Mouse (Mus musculus) midbrain, embryonic 13.5 days (tissue): ENCODE data around the gene Itgam. TPM values are rescaled to one million over a fixed set of nuclear protein-coding genes. Genes with fewer than 3 reads are reported as not detected.
"Not testable (repeated sequence)": the region's sequence is repeated elsewhere in the genome, so short reads cannot be mapped to it uniquely, and the experiment has no call there.

Experiments
- ATAC-seq: fragments of 200-750 bp; cut with Nextera tagmentation; 2 replicates; pipeline ENCODE4 v1.8.0; 2017; ENCODE audit warnings: mild to moderate bottlenecking, moderate TSS enrichment, moderate library complexity
- H3K27ac ChIP-seq: fragments of 300-500 bp; sonication (generic); 2 replicates; pipeline ENCODE4 v1.5.1; 2015; ENCODE audit warnings: inconsistent platforms, mild to moderate bottlenecking, moderate library complexity
- H3K27me3 ChIP-seq: fragments of 300-500 bp; sonication (generic); 2 replicates; pipeline ENCODE4 v1.6.1; 2015; ENCODE audit warnings: mild to moderate bottlenecking, inconsistent platforms
- H3K36me3 ChIP-seq: fragments of 300-500 bp; sonication (generic); 2 replicates; pipeline ENCODE4 v1.6.1; 2015; ENCODE audit warnings: mild to moderate bottlenecking, inconsistent platforms
- H3K4me1 ChIP-seq: fragments of 300-500 bp; sonication (generic); replicated peaks from 2 replicates; pipeline ENCODE4 v1.6.1; 2015; ENCODE audit warnings: inconsistent platforms
- H3K4me2 ChIP-seq: fragments of 300-500 bp; sonication (generic); replicated peaks from 2 replicates; pipeline ENCODE4 v1.6.1; 2015; ENCODE audit warnings: moderate library complexity, mild to moderate bottlenecking, inconsistent platforms
- H3K4me3 ChIP-seq: fragments of 300-500 bp; sonication (generic); replicated peaks from 2 replicates; pipeline ENCODE4 v1.5.1; 2015; ENCODE audit warnings: mild to moderate bottlenecking, inconsistent platforms
- H3K9ac ChIP-seq: fragments of 300-500 bp; sonication (generic); replicated peaks from 2 replicates; pipeline ENCODE4 v1.6.1; 2015; ENCODE audit warnings: mild to moderate bottlenecking, inconsistent platforms
- H3K9me3 ChIP-seq: fragments of 300-500 bp; sonication (generic); 2 replicates; pipeline ENCODE4 v1.6.1; 2016; ENCODE audit warnings: mild to moderate bottlenecking, inconsistent platforms
- WGBS: fragments of 180-500 bp; shearing (Covaris S2); methylation state at CpG from one replicate; pipeline ENCODE4 v1.1.7; 2015; 5-methylcytosine and 5-hydroxymethylcytosine counted together
- polyA plus RNA-seq: library from polyadenylated mRNA; unstranded; fragments of >200 nt; fragmentation: Nextera tagmentation; extraction: Ambion mirVana; gene quantifications from 2 replicates; pipeline ENCODE4 v1.2.1, GENCODE M21; 2015

Itgam gene
- polyA plus RNA-seq, result 0.58 and 0.71 TPM in 2 replicates

- Histone ChIP-seq H3K9me3 (no peaks in the 10 kb centered on the region), H3K27me3 (no peaks in the 10 kb centered on the region), H3K27ac (no peak within 1 kb of the TSS), H3K4me3 (no peak within 1 kb of the TSS), H3K4me1 (no peaks in the 10 kb centered on the region), H3K36me3 (no peaks in the 10 kb centered on the region), H3K4me2 (no peak within 1 kb of the TSS), H3K9ac (no peak within 1 kb of the TSS)
- WGBS, result 91% methylated on average over 7 of the region's 7 CpGs
- ATAC-seq, result no peak
Observed at GRCm38 (mm10) chr7:128062456-128062855, at the start of gene Itgam, which contains the start of gene Gm49368. TSS of gene Itgam (plus strand) at chr7:128062640. TSS of gene Gm49368 (plus strand) at chr7:128062683.

GRCm38 (mm10) chr7:128013116-128013515, 49.3 kb upstream of the Itgam start:
- Histone ChIP-seq H3K9ac (no peak overlapping the region), H3K9me3 (no peaks in the 10 kb centered on the region), H3K4me1 (no peaks in the 10 kb centered on the region), H3K27me3 (no peaks in the 10 kb centered on the region), H3K36me3 (no peaks in the 10 kb centered on the region), H3K4me3 (no peak overlapping the region), H3K27ac (no peak overlapping the region), H3K4me2 (no peak overlapping the region)
- 91% methylated on average over 13 of the region's 13 CpGs for WGBS
- no peak for ATAC-seq

DNA sequence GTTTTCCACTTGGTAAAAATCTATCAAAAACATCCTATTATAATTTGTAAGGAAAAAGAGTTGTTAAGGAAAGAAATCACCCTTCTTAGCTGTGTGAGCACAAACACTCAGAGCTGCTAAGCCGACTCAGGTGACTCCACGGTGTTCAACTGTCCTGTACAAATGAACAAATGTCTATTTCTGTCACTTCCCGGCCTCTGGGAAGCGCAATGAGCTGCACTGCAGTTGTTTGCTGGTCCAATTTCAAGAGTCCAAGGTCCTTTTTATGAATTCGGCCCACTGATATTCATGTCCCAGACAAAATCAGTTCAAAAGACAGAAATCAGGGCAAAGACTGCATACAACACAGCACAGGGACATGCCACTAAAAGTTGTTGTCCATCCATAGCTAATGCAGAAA, 46.3 kb upstream of the Itgam start:
- 84% methylated on average over 5 of the region's 5 CpGs for WGBS
- ATAC-seq, H3K4me3 ChIP-seq: not testable (repeated sequence)

GRCm38 (mm10) chr7:128016650-128017049, 45.8 kb upstream of the Itgam start:
- H3K27ac ChIP-seq, result no peak overlapping the region
- H3K4me2 ChIP-seq, result no peak overlapping the region
- no peaks in the 10 kb centered on the region for H3K9me3 ChIP-seq
- no peaks in the 10 kb centered on the region for H3K27me3 ChIP-seq
- H3K9ac ChIP-seq, result no peak overlapping the region
- H3K4me3 ChIP-seq, result no peak overlapping the region
- no peaks in the 10 kb centered on the region for H3K4me1 ChIP-seq
- ATAC-seq, result no peak
- H3K36me3 ChIP-seq, result no peaks in the 10 kb centered on the region
- WGBS, result 91% methylated on average over 6 of the region's 6 CpGs

More for the DNA sequence above, 46.3 kb upstream of the Itgam start:
- H3K4me2 ChIP-seq, H3K27ac ChIP-seq, H3K9me3 ChIP-seq, H3K4me1 ChIP-seq, H3K27me3 ChIP-seq, H3K36me3 ChIP-seq, H3K9ac ChIP-seq: not testable (repeated sequence)

- no peaks in the 10 kb centered on the region for H3K9me3 ChIP-seq
- H3K4me3 ChIP-seq, result no peak overlapping the region
- no peak overlapping the region for H3K9ac ChIP-seq
- H3K4me1 ChIP-seq, result no peaks in the 10 kb centered on the region
- ATAC-seq, result no peak
- WGBS, result 84% methylated on average over 3 of the region's 3 CpGs
- H3K27me3 ChIP-seq, result no peaks in the 10 kb centered on the region
- H3K27ac ChIP-seq, result no peak overlapping the region
- no peak overlapping the region for H3K4me2 ChIP-seq
- H3K36me3 ChIP-seq, result no peaks in the 10 kb centered on the region
Observed at GRCm38 (mm10) chr7:128018275-128018674, 44.2 kb upstream of the Itgam start.

- Histone ChIP-seq H3K4me2 (no peak overlapping the region), H3K9ac (no peak overlapping the region), H3K36me3 (no peaks in the 10 kb centered on the region), H3K9me3 (no peaks in the 10 kb centered on the region), H3K4me1 (no peaks in the 10 kb centered on the region), H3K27ac (no peak overlapping the region), H3K27me3 (no peaks in the 10 kb centered on the region), H3K4me3 (no peak overlapping the region)
- WGBS, result 79% methylated on average over 2 of the region's 2 CpGs
- ATAC-seq, result no peak
Observed at GRCm38 (mm10) chr7:128019187-128019586, 43.3 kb upstream of the Itgam start.

DNA sequence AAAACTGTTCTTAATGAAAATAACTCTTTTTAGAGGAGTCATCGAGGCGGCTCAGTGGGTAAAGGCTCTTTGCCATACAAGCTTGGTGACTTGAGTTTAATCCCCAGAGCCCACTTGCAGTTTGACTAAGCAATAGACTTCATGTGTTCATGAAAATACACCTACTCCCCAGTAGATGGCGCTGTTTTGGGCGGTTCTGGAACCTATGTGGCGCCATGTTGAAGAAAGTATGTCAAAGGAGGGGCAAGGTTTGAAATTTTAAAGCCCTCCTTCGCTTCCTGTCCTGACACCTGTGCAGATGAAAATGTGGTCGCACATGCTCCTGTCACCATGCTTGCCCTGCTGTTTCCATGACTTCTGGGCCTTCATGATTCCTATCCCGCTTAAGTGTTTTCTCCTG, 39.5 kb upstream of the Itgam start:
- H3K9me3 ChIP-seq, result no peaks in the 10 kb centered on the region
- no peak for ATAC-seq
- H3K9ac ChIP-seq, result no peak overlapping the region
- H3K27ac ChIP-seq, result no peak overlapping the region
- no peaks in the 10 kb centered on the region for H3K36me3 ChIP-seq
- 63% methylated on average over 8 of the region's 8 CpGs for WGBS
- H3K4me2 ChIP-seq, result no peak overlapping the region
- no peaks in the 10 kb centered on the region for H3K27me3 ChIP-seq
- H3K4me1 ChIP-seq, result no peaks in the 10 kb centered on the region
- H3K4me3 ChIP-seq, result no peak overlapping the region

DNA sequence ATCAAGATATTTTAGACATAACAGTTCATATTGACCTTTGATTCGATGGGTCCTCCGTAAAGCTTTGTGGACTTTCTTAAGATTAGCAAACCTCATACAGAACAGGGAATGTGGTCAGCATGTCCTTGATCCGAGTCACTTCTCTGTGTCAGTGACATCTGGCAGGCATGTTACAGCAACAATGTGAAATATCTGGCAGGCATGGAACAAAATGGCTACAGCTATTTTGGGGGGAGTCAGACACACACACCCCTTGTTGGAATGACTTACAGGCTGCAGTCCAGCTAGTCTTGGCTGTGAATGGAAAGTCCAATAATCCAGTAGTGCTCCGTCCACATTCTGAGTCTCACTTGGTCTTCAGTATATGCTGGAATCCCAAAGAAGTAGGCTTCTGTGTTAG, 38.9 kb upstream of the Itgam start:
- no peaks in the 10 kb centered on the region for H3K4me1 ChIP-seq
- no peak overlapping the region for H3K9ac ChIP-seq
- H3K27ac ChIP-seq, result no peak overlapping the region
- no peaks in the 10 kb centered on the region for H3K9me3 ChIP-seq
- no peaks in the 10 kb centered on the region for H3K36me3 ChIP-seq
- ATAC-seq, result no peak
- 96% methylated on average over 4 of the region's 4 CpGs for WGBS
- no peak overlapping the region for H3K4me2 ChIP-seq
- H3K4me3 ChIP-seq, result no peak overlapping the region
- no peaks in the 10 kb centered on the region for H3K27me3 ChIP-seq

- no peak overlapping the region for H3K4me2 ChIP-seq
- no peak overlapping the region for H3K27ac ChIP-seq
- no peaks in the 10 kb centered on the region for H3K36me3 ChIP-seq
- H3K4me1 ChIP-seq, result no peaks in the 10 kb centered on the region
- H3K27me3 ChIP-seq, result no peaks in the 10 kb centered on the region
- WGBS, result 90% methylated on average over 9 of the region's 9 CpGs
- H3K9ac ChIP-seq, result no peak overlapping the region
- no peak for ATAC-seq
- no peaks in the 10 kb centered on the region for H3K9me3 ChIP-seq
- no peak overlapping the region for H3K4me3 ChIP-seq
Observed at GRCm38 (mm10) chr7:128024364-128024763, 38.1 kb upstream of the Itgam start.

- H3K4me3 ChIP-seq, result no peak overlapping the region
- no peak overlapping the region for H3K4me2 ChIP-seq
- no peaks in the 10 kb centered on the region for H3K9me3 ChIP-seq
- H3K9ac ChIP-seq, result no peak overlapping the region
- H3K27ac ChIP-seq, result no peak overlapping the region
- no peak for ATAC-seq
- no peaks in the 10 kb centered on the region for H3K4me1 ChIP-seq
- 87% methylated on average over 4 of the region's 4 CpGs for WGBS
- H3K36me3 ChIP-seq, result no peaks in the 10 kb centered on the region
- H3K27me3 ChIP-seq, result no peaks in the 10 kb centered on the region
Observed at GRCm38 (mm10) chr7:128024932-128025331, 37.5 kb upstream of the Itgam start.

DNA sequence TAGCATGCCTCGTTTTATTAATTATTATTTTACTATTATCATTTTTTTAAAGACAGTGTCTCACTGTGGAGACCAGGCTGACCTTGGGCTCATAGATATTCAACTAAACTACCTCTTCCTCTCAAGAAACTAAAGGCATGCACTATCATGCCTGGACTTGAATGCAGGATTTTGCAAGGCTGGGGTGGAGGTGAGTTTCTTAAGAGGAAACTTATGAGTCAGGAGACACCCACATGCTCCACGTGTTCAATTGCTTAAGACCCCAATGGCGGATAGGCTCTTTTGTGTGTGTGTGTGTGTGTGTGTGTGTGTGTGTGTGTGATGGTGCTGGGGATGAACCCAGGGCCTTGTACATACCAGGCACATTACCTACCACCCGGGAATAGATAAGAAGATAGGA, 37.1 kb upstream of the Itgam start:
- Histone ChIP-seq H3K9ac (no peak overlapping the region), H3K9me3 (no peaks in the 10 kb centered on the region), H3K36me3 (no peaks in the 10 kb centered on the region), H3K4me2 (no peak overlapping the region), H3K27ac (no peak overlapping the region), H3K4me1 (no peaks in the 10 kb centered on the region), H3K27me3 (no peaks in the 10 kb centered on the region), H3K4me3 (no peak overlapping the region)
- WGBS, result 87% methylated on average over 4 of the region's 4 CpGs
- ATAC-seq, result no peak

DNA sequence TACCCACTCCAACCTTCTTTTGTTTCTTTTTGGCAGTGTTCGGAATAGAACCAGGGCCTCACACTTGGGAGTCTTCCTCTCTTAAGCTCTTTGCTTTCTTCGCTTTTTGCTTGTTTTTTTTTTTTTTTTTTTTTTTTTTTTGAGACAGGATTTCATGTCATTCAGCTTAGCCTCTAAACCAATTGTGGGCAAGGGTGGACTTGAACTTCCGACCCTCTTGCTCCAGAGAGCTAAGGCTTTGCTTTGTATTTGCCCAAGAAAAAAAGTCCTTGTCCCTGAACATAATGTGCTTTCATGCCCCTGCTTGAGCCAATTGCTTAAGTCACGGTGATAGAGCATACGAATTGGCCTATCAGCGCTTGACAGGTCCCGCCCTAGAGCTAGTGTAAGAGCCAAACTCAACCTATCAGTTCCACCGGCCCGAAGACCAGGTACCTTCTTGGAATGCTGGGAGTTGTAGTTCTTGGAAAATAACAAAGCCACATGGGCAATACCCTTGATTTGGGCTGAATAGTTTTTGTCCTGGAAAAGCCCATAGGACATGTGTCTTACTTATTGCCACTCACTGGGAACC, 30.9 kb upstream of the Itgam start:
- Histone ChIP-seq H3K4me3 (no peak overlapping the region), H3K27ac (no peak overlapping the region), H3K36me3 (no peaks in the 10 kb centered on the region), H3K9me3 (no peaks in the 10 kb centered on the region), H3K27me3 (no peaks in the 10 kb centered on the region), H3K4me2 (no peak overlapping the region), H3K4me1 (no peaks in the 10 kb centered on the region), H3K9ac (no peak overlapping the region)
- 38% methylated on average over 9 of the region's 9 CpGs for WGBS
- no peak for ATAC-seq

- H3K4me3 ChIP-seq, result no peak overlapping the region
- 92% methylated on average over 5 of the region's 5 CpGs for WGBS
- no peaks in the 10 kb centered on the region for H3K27me3 ChIP-seq
- H3K36me3 ChIP-seq, result no peaks in the 10 kb centered on the region
- H3K4me1 ChIP-seq, result no peaks in the 10 kb centered on the region
- no peak overlapping the region for H3K27ac ChIP-seq
- ATAC-seq, result no peak
- no peak overlapping the region for H3K9ac ChIP-seq
- H3K9me3 ChIP-seq, result no peaks in the 10 kb centered on the region
- H3K4me2 ChIP-seq, result no peak overlapping the region
Observed at GRCm38 (mm10) chr7:128032290-128032988, 30.0 kb upstream of the Itgam start.
